In the genomic region with DNA sequence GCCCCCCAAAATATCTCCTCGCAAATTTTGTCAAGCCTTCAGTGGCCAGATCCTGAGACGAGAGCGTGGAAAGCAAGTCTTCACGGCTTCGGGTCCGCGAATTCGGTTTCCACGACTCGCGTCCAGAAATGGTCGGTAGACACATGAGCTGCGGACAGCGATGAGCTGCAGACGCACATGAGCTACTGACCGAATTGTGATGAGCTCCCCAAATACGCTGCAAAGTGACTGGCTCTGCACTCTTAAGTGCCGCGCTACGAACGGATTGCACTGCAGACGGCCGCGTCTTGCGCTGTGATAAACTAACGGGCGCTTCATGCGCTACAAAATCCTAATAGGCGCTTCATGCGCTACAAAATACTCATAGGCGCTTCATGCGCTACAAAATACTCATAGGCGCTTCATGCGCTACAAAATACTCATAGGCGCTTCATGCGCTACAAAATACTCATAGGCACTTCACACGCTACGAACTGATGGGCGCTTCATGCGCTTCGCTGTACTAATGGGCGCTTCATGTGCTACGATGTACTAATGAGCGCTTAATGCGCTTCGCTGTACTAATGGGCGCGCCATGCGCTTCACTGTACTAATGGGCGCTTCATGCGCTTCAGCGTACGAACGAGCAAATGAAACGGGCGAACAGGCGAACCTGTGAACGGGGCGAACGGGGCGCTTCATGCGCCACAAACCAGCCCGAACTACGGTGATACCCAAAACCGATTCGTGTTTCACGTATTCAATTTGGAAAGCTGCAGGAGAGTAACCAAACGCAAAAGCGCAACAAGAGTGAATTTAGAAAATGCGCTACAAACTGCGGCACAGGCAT, we compare ENCODE assay signal across 8 mouse cellular contexts. TPM values are rescaled to one million over a fixed set of nuclear protein-coding genes. Genes with fewer than 3 reads are reported as not detected.
DNase-seq lines count a peak whose midpoint lies in the region; ATAC-seq and TF ChIP-seq lines count a peak whose summit lies in the region.

No protein-coding gene starts in this region.

- H3K79me2 ChIP-seq in liver, adult 2 months (ENCODE audit: control insufficient read depth, insufficient read depth, low read length), result no peaks in the 10 kb centered on the region

- H3K4me3 ChIP-seq in embryonic facial prominence, embryonic 14.5 days (ENCODE audit: low read depth, low read length), result peak overlapping the region; percentile 56
- peak overlapping the region; percentile 38 to 53 for H3K4me3 ChIP-seq in heart, embryonic 14.5 days (ENCODE audit: control insufficient read depth in 1 of 2, insufficient read depth in 1 of 2, low read depth in 1 of 2, low read length in 2 of 2)
- H3K4me3 ChIP-seq in liver, adult 2 months (ENCODE audit: insufficient read depth, low read depth, low read length), result peak overlapping the region; percentile 50
- H3K4me3 ChIP-seq in midbrain, postnatal 0 days (ENCODE audit: low read depth, low read length), result peak overlapping the region; percentile 42

- DNase-seq in 3T3-L1 (ENCODE audit: low read depth, low spot score), result peak; percentile 63
- peak; percentile 41 for DNase-seq in adrenal gland, postnatal 14 days
- peak; percentile 92 for DNase-seq in embryonic facial prominence, embryonic 14.5 days (ENCODE audit: low spot score)
- peak; percentile 24 for DNase-seq in kidney, postnatal 14 days
- DNase-seq in liver, adult 2 months (ENCODE audit: extremely low read depth, low read depth, low spot score), result peak; percentile 74
- DNase-seq in midbrain, postnatal 0 days (ENCODE audit: low spot score), result peak; percentile 82
- DNase-seq in telencephalon, adult 2 months (ENCODE audit: low read depth, low spot score), result peak; percentile 68

- peak overlapping the region; percentile 51 for H3K9ac ChIP-seq in embryonic facial prominence, embryonic 14.5 days (ENCODE audit: low read depth, low read length)
- peak overlapping the region; percentile 56 for H3K9ac ChIP-seq in heart, embryonic 14.5 days (ENCODE audit: low read length)
- peak overlapping the region; percentile 32; the same call in 1 of the 2 replicates for H3K9ac ChIP-seq in liver, adult 2 months (ENCODE audit: low read depth, low read length)
- H3K9ac ChIP-seq in midbrain, postnatal 0 days (replicated peaks; ENCODE audit: low read length, poor library complexity, severe bottlenecking), result peak overlapping the region; percentile 36

- peak overlapping the region; percentile 54 for H3K4me2 ChIP-seq in embryonic facial prominence, embryonic 14.5 days (ENCODE audit: low read depth, low read length)
- H3K4me2 ChIP-seq in heart, embryonic 14.5 days (ENCODE audit: low read length), result peak overlapping the region; percentile 64
- peak overlapping the region; percentile 57 for H3K4me2 ChIP-seq in midbrain, postnatal 0 days (ENCODE audit: low read depth, low read length, poor library complexity, severe bottlenecking)

- no peaks in the 10 kb centered on the region for H3K4me1 ChIP-seq in embryonic facial prominence, embryonic 14.5 days (ENCODE audit: control insufficient read depth, insufficient read depth, low read length)
- no peaks in the 10 kb centered on the region for H3K4me1 ChIP-seq in heart, embryonic 14.5 days (ENCODE audit: control insufficient read depth in 2 of 2, insufficient read depth in 2 of 2, low read length in 2 of 2)
- H3K4me1 ChIP-seq in liver, adult 2 months (ENCODE audit: control insufficient read depth, insufficient read depth, low read length), result no peaks in the 10 kb centered on the region
- H3K4me1 ChIP-seq in midbrain, postnatal 0 days (ENCODE audit: insufficient read depth, low read length), result no peaks in the 10 kb centered on the region

- H3K27ac ChIP-seq in embryonic facial prominence, embryonic 14.5 days (replicated peaks; ENCODE audit: low read depth, low read length), result peak overlapping the region; percentile 74
- H3K27ac ChIP-seq in heart, embryonic 14.5 days (replicated peaks in 1 of 2; ENCODE audit: control insufficient read depth in 1 of 2, insufficient read depth in 1 of 2, low read depth in 2 of 2, low read length in 2 of 2), result no peak overlapping the region; a peak in 1 of 4 replicates
- H3K27ac ChIP-seq in liver, adult 2 months (replicated peaks; ENCODE audit: insufficient read depth, low read depth, low read length), result no peak overlapping the region
- H3K27ac ChIP-seq in midbrain, postnatal 0 days (ENCODE audit: low read depth, low read length), result peak overlapping the region; percentile 51

- peaks cover 24% of the 10 kb centered on the region for H3K9me3 ChIP-seq in embryonic facial prominence, embryonic 14.5 days (ENCODE audit: control insufficient read depth, low read length)
- H3K9me3 ChIP-seq in heart, embryonic 14.5 days (ENCODE audit: control insufficient read depth, low read length), result peaks cover 19% of the 10 kb centered on the region
- H3K9me3 ChIP-seq in midbrain, postnatal 0 days (ENCODE audit: low read length), result no peaks in the 10 kb centered on the region

- ATAC-seq in embryonic facial prominence, embryonic 14.5 days (ENCODE audit: low read depth), result peak; percentile 32; the same call in 1 of the 2 replicates
- ATAC-seq in heart, embryonic 14.5 days (ENCODE audit: insufficient number of reproducible peaks, insufficient read depth, low FRiP score, low read depth), result no peak
- ATAC-seq in midbrain, postnatal 0 days (ENCODE audit: low FRiP score), result 0 out of 2 replicates have a peak, but pooled peaks have one; percentile 21

- 64% methylated on average over 71 of the region's 71 CpGs for WGBS in embryonic facial prominence, embryonic 14.5 days
- 55% methylated on average over 71 of the region's 71 CpGs for WGBS in heart, embryonic 14.5 days
- WGBS in liver, adult 2 months, result 46% methylated on average over 71 of the region's 71 CpGs
- WGBS in midbrain, postnatal 0 days, result 55% methylated on average over 71 of the region's 71 CpGs

- no peak for TF ChIP-seq POLR2A in liver, adult 2 months (IDR thresholded peaks at IDR 0.05; ENCODE audit: extremely low read depth, insufficient read depth, low read length)

- no peaks in the 10 kb centered on the region for H3K27me3 ChIP-seq in embryonic facial prominence, embryonic 14.5 days (replicated peaks; ENCODE audit: control insufficient read depth, insufficient read depth, low read length)
- H3K27me3 ChIP-seq in heart, embryonic 14.5 days (ENCODE audit: control insufficient read depth, insufficient read depth, low read length), result no peaks in the 10 kb centered on the region
- H3K27me3 ChIP-seq in liver, adult 2 months (ENCODE audit: control insufficient read depth, insufficient read depth, low read length), result no peaks in the 10 kb centered on the region
- no peaks in the 10 kb centered on the region for H3K27me3 ChIP-seq in midbrain, postnatal 0 days (ENCODE audit: insufficient read depth, low read length)

- TF ChIP-seq CTCF in liver, adult 2 months (IDR thresholded peaks at IDR 0.05; ENCODE audit: low read depth, low read length), result no peak
- TF ChIP-seq CTCF in midbrain, postnatal 0 days (IDR thresholded peaks at IDR 0.05), result no peak

- H3K36me3 ChIP-seq in embryonic facial prominence, embryonic 14.5 days (ENCODE audit: control insufficient read depth, insufficient read depth, low read length), result no peaks in the 10 kb centered on the region
- H3K36me3 ChIP-seq in heart, embryonic 14.5 days (ENCODE audit: control insufficient read depth, insufficient read depth, low read length), result no peaks in the 10 kb centered on the region
- no peaks in the 10 kb centered on the region for H3K36me3 ChIP-seq in liver, adult 2 months (ENCODE audit: control insufficient read depth, insufficient read depth, low read length)
- no peaks in the 10 kb centered on the region for H3K36me3 ChIP-seq in midbrain, postnatal 0 days (ENCODE audit: insufficient read depth, low read length)

RNA-seq across cellular contexts. Expression of a gene that starts 0.8 kb away (rescaled TPM):
- total RNA-seq in adrenal gland, postnatal 14 days (2021), result 461 and 472 TPM in 2 replicates
- polyA plus RNA-seq in embryonic facial prominence, embryonic 14.5 days (2014; fragmentation: Nextera tagmentation; extraction: Ambion mirVana), result 21.2 and 22.3 TPM in 2 replicates
- 2.4 and 2.9 TPM in 2 replicates for polyA plus RNA-seq in heart, embryonic 14.5 days (2014; fragmentation: Nextera tagmentation; extraction: Ambion mirVana)
- 0.09 and 0.67 TPM in 2 replicates for total RNA-seq in liver, adult 2 months (2014; rRNA removed)
- 0.02 and 0.07 TPM in 2 replicates for polyA plus RNA-seq in liver, adult 2 months (2012; rRNA removed)
- total RNA-seq in midbrain, postnatal 0 days (2014; rRNA removed), result 55.9 and 62.9 TPM in 2 replicates
- polyA plus RNA-seq in midbrain, postnatal 0 days (2015; fragmentation: Nextera tagmentation; extraction: Ambion mirVana), result 4.7 and 6.7 TPM in 2 replicates

RNA-seq across cellular contexts. Expression of a gene that starts 0.9 kb away (rescaled TPM):
- 49.6 and 60.8 TPM in 2 replicates for total RNA-seq in adrenal gland, postnatal 14 days (2021)
- 67.1 and 69.8 TPM in 2 replicates for polyA plus RNA-seq in embryonic facial prominence, embryonic 14.5 days (2014; fragmentation: Nextera tagmentation; extraction: Ambion mirVana)
- polyA plus RNA-seq in heart, embryonic 14.5 days (2014; fragmentation: Nextera tagmentation; extraction: Ambion mirVana), result 47.5 and 52.7 TPM in 2 replicates
- total RNA-seq in liver, adult 2 months (2014; rRNA removed), result 6.1 and 9.3 TPM in 2 replicates
- polyA plus RNA-seq in liver, adult 2 months (2012; rRNA removed), result 1.6 TPM in 2 replicates
- 35.0 and 36.3 TPM in 2 replicates for total RNA-seq in midbrain, postnatal 0 days (2014; rRNA removed)
- 44.6 and 49.2 TPM in 2 replicates for polyA plus RNA-seq in midbrain, postnatal 0 days (2015; fragmentation: Nextera tagmentation; extraction: Ambion mirVana)

Comparison
In these comparisons a context has a peak if more than half of its experiments do, and no peak if none do; other contexts are left out.
1. DNase-seq: peak in every context shown above with its lines; median percentile 92 in embryonic facial prominence, embryonic 14.5 days; 82 in midbrain, postnatal 0 days; 74 in liver, adult 2 months; 68 in telencephalon, adult 2 months; 63 in 3T3-L1; 41 in adrenal gland, postnatal 14 days; 24 in kidney, postnatal 14 days.
2. H3K27ac ChIP-seq: peak in embryonic facial prominence, embryonic 14.5 days (single experiment) and midbrain, postnatal 0 days (single experiment); none in heart, embryonic 14.5 days (0 of 2) and liver, adult 2 months (single experiment).
3. RNA of a gene that starts 0.9 kb away (polyA plus RNA-seq): 67.1 to 69.8 TPM in embryonic facial prominence, embryonic 14.5 days, 47.5 to 52.7 TPM in heart, embryonic 14.5 days and 44.6 to 49.2 TPM in midbrain, postnatal 0 days; 1.6 TPM in liver, adult 2 months; every median in the first group is over 10 times any median in the second.
4. Peak in every context shown above with its lines, with median percentiles within 50 percentile points of each other: H3K4me2 ChIP-seq, H3K4me3 ChIP-seq and H3K9ac ChIP-seq.